Mouse (Mus musculus) liver, embryonic 13.5 days (tissue): ENCODE results near the gene Ttc5. TPM values are rescaled to one million over a fixed set of nuclear protein-coding genes. Genes with fewer than 3 reads are reported as not detected.
"Not testable (repeated sequence)": the region's sequence is repeated elsewhere in the genome, so short reads cannot be mapped to it uniquely, and the experiment has no call there.

Experiments
- ATAC-seq: fragments of 200-750 bp; cut with Nextera tagmentation; 2 replicates; pipeline ENCODE4 v1.8.0; 2017; ENCODE audit warnings: low read depth, mild to moderate bottlenecking, moderate number of reproducible peaks, moderate library complexity
- DNase-seq: peaks from one replicate; pipeline ENCODE4 v3.0.0; 2022
- H3K27ac ChIP-seq: fragments of 300-500 bp; sonication (generic); 2 replicates; pipeline ENCODE4 v1.5.1; 2015; ENCODE audit warnings: moderate library complexity, mild to moderate bottlenecking, inconsistent platforms
- H3K27me3 ChIP-seq: fragments of 300-500 bp; sonication (generic); 2 replicates; pipeline ENCODE4 v1.6.1; 2015; ENCODE audit warnings: mild to moderate bottlenecking, inconsistent platforms
- H3K36me3 ChIP-seq: fragments of 300-500 bp; sonication (generic); 2 replicates; pipeline ENCODE4 v1.6.1; 2015; ENCODE audit warnings: mild to moderate bottlenecking, inconsistent platforms
- H3K4me1 ChIP-seq: fragments of 300-500 bp; sonication (generic); replicated peaks from 2 replicates; pipeline ENCODE4 v1.6.1; 2015; ENCODE audit warnings: inconsistent platforms
- H3K4me2 ChIP-seq: fragments of 300-500 bp; sonication (generic); 2 replicates; pipeline ENCODE4 v1.6.1; 2015; ENCODE audit warnings: inconsistent platforms, mild to moderate bottlenecking, moderate library complexity
- H3K4me3 ChIP-seq: fragments of 300-500 bp; sonication (generic); replicated peaks from 2 replicates; pipeline ENCODE4 v1.5.1; 2015; ENCODE audit warnings: mild to moderate bottlenecking, inconsistent platforms
- H3K9ac ChIP-seq: fragments of 300-500 bp; sonication (generic); 2 replicates; pipeline ENCODE4 v1.6.1; 2015; ENCODE audit warnings: mild to moderate bottlenecking, inconsistent platforms
- H3K9me3 ChIP-seq: fragments of 300-500 bp; sonication (generic); replicated peaks from 2 replicates; pipeline ENCODE4 v1.6.1; 2016; ENCODE audit warnings: inconsistent platforms
- WGBS: fragments of 180-500 bp; shearing (Covaris S2); methylation state at CpG from one replicate; pipeline ENCODE4 v1.1.7; 2015; ENCODE audit not compliant: insufficient replicate concordance; 5-methylcytosine and 5-hydroxymethylcytosine counted together
- polyA plus RNA-seq: library from polyadenylated mRNA; unstranded; fragments of >200 nt; fragmentation: Nextera tagmentation; extraction: Ambion mirVana; gene quantifications from 2 replicates; pipeline ENCODE4 v1.2.1, GENCODE M21; 2015

The Ttc5 gene
- polyA plus RNA-seq, 1 experiment from 2014 or later: 21.5 TPM

- WGBS: 84% methylated on average over 6 of the region's 6 CpGs
- Histone ChIP-seq H3K36me3 (peaks cover 33% of the 10 kb centered on the region), H3K4me3 (no peak overlapping the region), H3K27me3 (no peaks in the 10 kb centered on the region), H3K27ac (no peak overlapping the region), H3K4me1 (no peaks in the 10 kb centered on the region), H3K9me3 (no peaks in the 10 kb centered on the region), H3K9ac (no peak overlapping the region), H3K4me2 (no peak overlapping the region)
- ATAC-seq (no peak), DNase-seq (no peak)
Measured at GRCm38 (mm10) chr14:50765736-50766135, 19.6 kb downstream of the Ttc5 start.

DNA sequence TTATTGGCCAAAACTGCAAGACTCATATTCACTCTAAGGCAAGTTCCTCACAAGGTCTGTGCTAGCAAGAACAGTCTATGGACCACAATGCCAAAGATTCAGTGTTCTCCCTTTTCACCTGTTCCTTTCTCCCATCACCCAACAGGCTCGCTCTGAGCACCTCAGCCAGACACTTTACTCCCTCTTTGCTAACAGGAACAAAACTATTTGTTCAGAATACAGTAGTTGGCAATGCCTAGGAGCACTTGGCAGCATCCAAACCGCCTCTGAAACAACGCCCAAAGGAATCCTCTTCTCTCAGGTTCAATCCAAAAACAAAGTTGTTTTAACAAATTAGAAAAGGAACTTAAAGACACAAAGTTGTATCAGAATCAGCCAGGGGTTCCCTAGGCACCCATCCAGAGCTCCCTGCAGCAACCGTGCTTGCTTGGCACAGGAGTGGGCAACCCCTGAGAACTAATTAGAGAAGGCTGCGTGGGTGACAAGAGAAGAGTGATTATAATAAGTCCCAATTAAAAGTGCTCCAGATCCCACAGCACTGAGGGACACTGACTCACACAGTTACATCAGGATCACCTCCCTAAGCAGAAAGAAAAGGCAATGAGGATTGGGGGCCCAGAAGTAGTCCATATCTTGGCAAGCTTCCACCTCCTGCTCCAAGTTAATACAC, 26.8 kb downstream of the Ttc5 start:
- H3K9me3 ChIP-seq: no peaks in the 10 kb centered on the region
- H3K4me1 ChIP-seq: no peaks in the 10 kb centered on the region
- no peak for ATAC-seq
- no peak overlapping the region for H3K27ac ChIP-seq
- no peak overlapping the region for H3K4me3 ChIP-seq
- H3K4me2 ChIP-seq: no peak overlapping the region
- WGBS: 64% methylated on average over 5 of the region's 5 CpGs
- H3K27me3 ChIP-seq: no peaks in the 10 kb centered on the region
- H3K36me3 ChIP-seq: no peaks in the 10 kb centered on the region
- no peak for DNase-seq
- H3K9ac ChIP-seq: no peak overlapping the region

DNA sequence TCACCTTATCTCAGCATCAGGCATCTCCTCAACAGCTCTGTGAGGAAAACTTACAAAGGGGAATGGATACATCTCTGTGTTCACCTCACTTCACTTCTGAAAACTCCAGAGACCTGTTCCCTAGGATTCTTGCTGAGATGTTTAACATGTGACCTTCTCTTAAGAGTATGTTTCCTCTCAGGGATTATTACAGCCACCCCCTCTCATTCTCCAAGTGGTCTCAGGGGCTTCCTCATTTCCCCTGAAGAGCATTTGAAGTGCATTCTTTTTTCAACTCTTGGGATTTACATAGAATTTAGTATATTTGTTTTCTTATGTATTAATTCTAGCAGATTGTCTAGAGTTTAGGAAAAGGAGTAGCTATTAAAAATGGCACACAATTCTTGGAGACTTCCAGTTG, 40.3 kb downstream of the Ttc5 start, which contains the start of gene Olfr749:
Gene Olfr749, minus strand, starts transcription at position 101 of the 400 bp plus-strand sequence.
- Histone ChIP-seq H3K27ac (no peak within 1 kb of the TSS), H3K4me2 (no peak within 1 kb of the TSS), H3K4me3 (no peak within 1 kb of the TSS), H3K9me3 (no peaks in the 10 kb centered on the region), H3K4me1 (no peaks in the 10 kb centered on the region), H3K9ac (no peak within 1 kb of the TSS), H3K36me3 (no peaks in the 10 kb centered on the region), H3K27me3 (no peaks in the 10 kb centered on the region)
- no peak for DNase-seq
- no peak for ATAC-seq

DNA sequence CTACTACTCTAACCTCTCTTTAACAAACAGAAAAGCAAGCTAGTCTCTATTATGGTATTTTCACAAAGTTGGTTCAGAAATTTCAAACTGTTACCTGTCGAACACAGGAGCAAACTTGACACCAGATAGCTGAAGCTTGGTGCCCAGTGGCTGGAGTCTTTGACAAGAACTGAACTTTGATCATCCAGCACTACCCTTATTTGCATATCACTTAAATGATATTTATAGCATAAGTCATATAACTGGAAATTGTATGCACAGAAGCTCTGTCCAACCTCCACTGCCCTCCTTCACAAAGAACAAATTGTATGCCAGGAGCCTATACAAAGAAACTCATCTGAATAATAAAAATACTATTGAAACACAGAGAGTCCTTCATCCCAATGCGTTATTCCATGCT, 43.7 kb downstream of the Ttc5 start:
- no peak overlapping the region for H3K4me3 ChIP-seq
- H3K27me3 ChIP-seq: no peaks in the 10 kb centered on the region
- H3K36me3 ChIP-seq: no peaks in the 10 kb centered on the region
- DNase-seq (no peak), ATAC-seq (no peak)
- no peak overlapping the region for H3K4me2 ChIP-seq
- no peaks in the 10 kb centered on the region for H3K4me1 ChIP-seq
- WGBS: 51% methylated on average over 2 of the region's 2 CpGs
- no peaks in the 10 kb centered on the region for H3K9me3 ChIP-seq
- no peak overlapping the region for H3K27ac ChIP-seq
- H3K9ac ChIP-seq: no peak overlapping the region

DNA sequence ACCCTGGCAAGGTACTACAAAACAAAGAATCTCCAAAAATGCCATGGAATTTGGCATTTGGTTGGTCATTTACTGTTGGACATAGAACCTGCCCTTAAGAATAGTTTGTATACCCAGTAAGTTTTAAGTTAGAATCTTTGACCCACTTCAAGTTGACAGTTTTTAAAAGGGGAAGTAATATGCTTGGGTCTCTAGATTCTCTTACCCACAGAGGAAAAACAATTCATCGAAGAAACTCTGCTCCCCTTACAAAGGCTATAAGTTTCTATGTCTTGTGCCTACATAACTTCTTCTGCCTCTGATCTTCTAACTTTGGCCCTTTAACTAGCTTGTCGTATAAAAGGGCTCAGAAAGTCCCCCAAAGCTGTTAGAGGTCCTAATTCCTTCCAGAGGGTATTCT, 45.0 kb downstream of the Ttc5 start:
- no peak for ATAC-seq
- H3K4me3 ChIP-seq: no peak overlapping the region
- WGBS: 28% methylated on average over 2 of the region's 2 CpGs
- no peaks in the 10 kb centered on the region for H3K4me1 ChIP-seq
- no peaks in the 10 kb centered on the region for H3K36me3 ChIP-seq
- H3K4me2 ChIP-seq: no peak overlapping the region
- H3K9ac ChIP-seq: no peak overlapping the region
- no peaks in the 10 kb centered on the region for H3K9me3 ChIP-seq
- H3K27ac ChIP-seq: no peak overlapping the region
- H3K27me3 ChIP-seq: no peaks in the 10 kb centered on the region
- DNase-seq: no peak

- ATAC-seq, H3K9ac ChIP-seq, H3K4me2 ChIP-seq, H3K27ac ChIP-seq, DNase-seq, H3K9me3 ChIP-seq, H3K27me3 ChIP-seq, H3K4me3 ChIP-seq, H3K4me1 ChIP-seq, H3K36me3 ChIP-seq: not testable (repeated sequence)
- whole genome bisulfite sequencing: 60% methylated on average over 4 of the region's 4 CpGs
Measured at GRCm38 (mm10) chr14:50722371-50722770, 62.9 kb downstream of the Ttc5 start.

DNA sequence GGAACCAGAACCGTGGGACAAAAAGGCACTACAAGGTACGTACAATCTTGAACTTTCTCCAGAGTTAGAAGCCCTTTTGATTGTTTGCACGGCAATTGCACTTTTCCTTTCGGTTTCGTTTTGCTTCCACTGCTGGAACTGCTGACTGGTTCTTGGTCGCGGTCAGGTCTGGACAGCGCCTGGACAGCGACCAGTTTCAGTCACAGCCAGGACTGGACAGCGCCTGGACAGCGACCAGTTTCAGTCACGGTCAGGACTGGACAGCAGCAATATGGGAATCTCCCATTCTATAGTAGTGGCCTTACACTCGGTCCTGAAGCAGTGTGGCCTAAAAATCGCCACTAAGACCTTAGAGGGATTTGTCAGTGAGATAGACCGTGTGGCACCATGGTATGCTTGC, 65.4 kb downstream of the Ttc5 start:
- not testable (repeated sequence) for ATAC-seq, H3K9ac ChIP-seq, H3K36me3 ChIP-seq, H3K4me3 ChIP-seq, H3K4me2 ChIP-seq, H3K4me1 ChIP-seq, H3K27me3 ChIP-seq, H3K27ac ChIP-seq, DNase-seq, H3K9me3 ChIP-seq
- WGBS: 79% methylated on average over 15 of the region's 15 CpGs

Other genes starting within 250 kb of the Ttc5 start
- not detected in 2 replicates for gene Olfr744, start 170.6 kb downstream of the Ttc5 start, polyA plus RNA-seq
- gene Olfr745, start 146.1 kb downstream of the Ttc5 start, polyA plus RNA-seq: not detected in 2 replicates
- not detected in 2 replicates for gene Olfr746, start 138.4 kb downstream of the Ttc5 start, polyA plus RNA-seq
- gene Olfr747, start 92.3 kb downstream of the Ttc5 start, polyA plus RNA-seq: not detected in 2 replicates
- gene Olfr748, start 78.1 kb downstream of the Ttc5 start, polyA plus RNA-seq: not detected in 2 replicates
- not detected in 2 replicates for gene Olfr749, start 40.4 kb downstream of the Ttc5 start, polyA plus RNA-seq
- gene Ccnb1ip1, start 22.2 kb upstream of the Ttc5 start, polyA plus RNA-seq: not detected in 2 replicates
- gene Parp2, start 22.3 kb upstream of the Ttc5 start, polyA plus RNA-seq: 39.5 and 43.8 TPM in 2 replicates
- gene Tep1, start 85.0 kb upstream of the Ttc5 start, polyA plus RNA-seq: 2.2 and 2.5 TPM in 2 replicates
- 0.15 and 0.22 TPM in 2 replicates for gene Klhl33, start 112.0 kb upstream of the Ttc5 start, polyA plus RNA-seq
- 64.9 and 66.3 TPM in 2 replicates for gene Osgep, start 139.4 kb upstream of the Ttc5 start, polyA plus RNA-seq
- gene Apex1, start 139.4 kb upstream of the Ttc5 start, polyA plus RNA-seq: 116 and 131 TPM in 2 replicates
- gene Pip4p1, start 145.3 kb upstream of the Ttc5 start, polyA plus RNA-seq: 22.7 and 23.2 TPM in 2 replicates
- gene Pnp, start 145.6 kb upstream of the Ttc5 start, polyA plus RNA-seq: 82.4 and 85.0 TPM in 2 replicates
- gene Gm49342, start 159.0 kb upstream of the Ttc5 start, polyA plus RNA-seq: not detected in 2 replicates
- 7.6 and 8.5 TPM in 2 replicates for gene Pnp2, start 170.5 kb upstream of the Ttc5 start, polyA plus RNA-seq
- not detected in 2 replicates for gene Rnase10, start 222.2 kb upstream of the Ttc5 start, polyA plus RNA-seq